Mouse (Mus musculus): ENCODE results near the gene Ndufs8. TPM values are rescaled to one million over a fixed set of nuclear protein-coding genes. Genes with fewer than 3 reads are reported as not detected.

The Ndufs8 gene
- polyA plus RNA-seq, 1 experiment, result 142 TPM

- Histone ChIP-seq H3K9me3 (no peaks in the 10 kb centered on the region), H3K27me3 (replicated peaks) (no peaks in the 10 kb centered on the region), H3K4me1 (peaks cover 21% of the 10 kb centered on the region), H3K36me3 (replicated peaks; ENCODE audit: low read length) (peaks cover 31% of the 10 kb centered on the region), H3K4me3 (replicated peaks) (no peak overlapping the region)
- TF ChIP-seq GATA1 (IDR thresholded peaks at IDR 0.05; ENCODE audit: borderline replicate concordance, low read length), result no peak
Observed at GRCm38 (mm10) chr19:3875045-3875444, 37.5 kb downstream of the Ndufs8 start.

DNA sequence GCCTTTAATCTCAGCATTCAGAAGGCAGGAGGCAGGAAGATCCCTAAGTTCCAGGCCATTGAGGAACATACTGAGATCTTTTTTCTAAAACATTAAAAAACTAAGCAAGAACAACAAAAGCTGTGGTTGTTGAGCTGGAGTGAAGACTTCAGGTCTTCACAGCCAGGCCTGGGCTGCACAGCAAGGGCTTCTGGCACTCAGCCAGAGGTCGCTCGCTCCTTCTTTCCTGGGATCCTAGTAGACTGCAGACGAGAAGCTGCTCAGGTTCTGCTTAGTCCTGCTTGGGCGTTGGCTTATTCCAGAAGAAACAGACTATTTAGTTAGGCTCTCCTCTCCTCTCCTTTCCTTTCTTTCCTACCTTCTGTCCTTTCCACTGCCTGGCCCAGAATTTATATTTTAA is 40.2 kb downstream of the Ndufs8 start:
- no peak overlapping the region for H3K4me3 ChIP-seq (replicated peaks)
- TF ChIP-seq GATA1 (IDR thresholded peaks at IDR 0.05; ENCODE audit: borderline replicate concordance, low read length), result no peak
- TF ChIP-seq FLI1 (IDR thresholded peaks at IDR 0.05; ENCODE audit: low read length), result no peak
- H3K27me3 ChIP-seq (replicated peaks), result no peaks in the 10 kb centered on the region
- no peaks in the 10 kb centered on the region for H3K9me3 ChIP-seq
- H3K4me1 ChIP-seq, result peaks cover 17% of the 10 kb centered on the region; the same call in 1 of the 2 replicates
- H3K36me3 ChIP-seq (replicated peaks; ENCODE audit: low read length), result peaks cover 28% of the 10 kb centered on the region

- no peak overlapping the region for H3K4me3 ChIP-seq (replicated peaks)
- H3K9me3 ChIP-seq, result no peaks in the 10 kb centered on the region
- peaks cover 25% of the 10 kb centered on the region for H3K36me3 ChIP-seq (replicated peaks; ENCODE audit: low read length)
- no peaks in the 10 kb centered on the region for H3K27me3 ChIP-seq (replicated peaks)
- H3K4me1 ChIP-seq, result peaks cover 17% of the 10 kb centered on the region; the same call in 1 of the 2 replicates
- TF ChIP-seq FLI1 (IDR thresholded peaks at IDR 0.05; ENCODE audit: low read length) (no peak), GATA1 (IDR thresholded peaks at IDR 0.05; ENCODE audit: borderline replicate concordance, low read length) (no peak)
Observed at GRCm38 (mm10) chr19:3871468-3871867, 41.1 kb downstream of the Ndufs8 start.

DNA sequence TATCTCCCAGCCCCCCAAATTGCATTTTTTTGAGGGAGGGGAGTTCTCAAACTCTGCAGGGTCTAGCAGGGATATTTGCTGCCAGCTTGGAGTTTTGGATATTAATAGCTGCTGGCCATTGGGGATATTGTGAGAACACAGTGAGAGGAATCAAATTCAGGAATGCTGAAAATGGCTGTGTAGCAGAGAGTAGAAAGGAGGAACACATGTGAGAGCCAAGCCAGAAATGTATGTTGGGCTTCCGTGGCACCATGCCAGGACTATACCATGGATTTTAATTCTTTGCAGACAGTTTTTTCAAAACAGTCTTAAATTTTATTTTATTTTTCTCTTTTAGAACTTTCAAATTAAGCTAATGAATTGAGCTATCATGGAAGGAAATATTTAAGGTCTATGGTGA is 44.3 kb downstream of the Ndufs8 start:
- no peaks in the 10 kb centered on the region for H3K9me3 ChIP-seq
- no peaks in the 10 kb centered on the region for H3K27me3 ChIP-seq (replicated peaks)
- H3K4me1 ChIP-seq, result peaks cover 10% of the 10 kb centered on the region; the same call in 1 of the 2 replicates
- H3K36me3 ChIP-seq (replicated peaks; ENCODE audit: low read length), result peaks cover 31% of the 10 kb centered on the region
- H3K4me3 ChIP-seq (replicated peaks), result no peak overlapping the region
- TF ChIP-seq GATA1 (IDR thresholded peaks at IDR 0.05; ENCODE audit: borderline replicate concordance, low read length) (no peak), FLI1 (IDR thresholded peaks at IDR 0.05; ENCODE audit: low read length) (no peak)

- no peak overlapping the region for H3K4me3 ChIP-seq (replicated peaks)
- peaks cover 11% of the 10 kb centered on the region for H3K4me1 ChIP-seq
- H3K36me3 ChIP-seq (replicated peaks; ENCODE audit: low read length), result peaks cover 30% of the 10 kb centered on the region
- TF ChIP-seq FLI1 (IDR thresholded peaks at IDR 0.05; ENCODE audit: low read length), result no peak
- no peak for TF ChIP-seq GATA1 (IDR thresholded peaks at IDR 0.05; ENCODE audit: borderline replicate concordance, low read length)
- no peaks in the 10 kb centered on the region for H3K9me3 ChIP-seq
- no peaks in the 10 kb centered on the region for H3K27me3 ChIP-seq (replicated peaks)
Observed at GRCm38 (mm10) chr19:3864960-3865359, 47.6 kb downstream of the Ndufs8 start.

GRCm38 (mm10) chr19:3862713-3863112 is 49.9 kb downstream of the Ndufs8 start:
- Histone ChIP-seq H3K27me3 (replicated peaks) (no peaks in the 10 kb centered on the region), H3K9me3 (no peaks in the 10 kb centered on the region), H3K4me1 (peaks cover 15% of the 10 kb centered on the region), H3K4me3 (replicated peaks) (no peak overlapping the region), H3K36me3 (replicated peaks; ENCODE audit: low read length) (peaks cover 30% of the 10 kb centered on the region)
- no peak for TF ChIP-seq GATA1 (IDR thresholded peaks at IDR 0.05; ENCODE audit: borderline replicate concordance, low read length)
- no peak for TF ChIP-seq FLI1 (IDR thresholded peaks at IDR 0.05; ENCODE audit: low read length)

Other genes starting within 250 kb of the Ndufs8 start
- 11.6 and 18.0 TPM in 2 replicates for gene Lrp5, start 226.2 kb downstream of the Ndufs8 start, polyA plus RNA-seq (2012; ENCODE audit: insufficient read depth, low replicate concordance)
- gene 1810055G02Rik, start 204.5 kb downstream of the Ndufs8 start, polyA plus RNA-seq (2012; ENCODE audit: insufficient read depth, low replicate concordance), result 11.1 and 12.3 TPM in 2 replicates
- 2.1 and 3.5 TPM in 2 replicates for gene Kmt5b, start 145.4 kb downstream of the Ndufs8 start, polyA plus RNA-seq (2012; ENCODE audit: insufficient read depth, low replicate concordance)
- 6.8 and 18.7 TPM in 2 replicates for gene Chka, start 61.0 kb downstream of the Ndufs8 start, polyA plus RNA-seq (2012; ENCODE audit: insufficient read depth, low replicate concordance)
- 39.3 and 78.0 TPM in 2 replicates for gene Tcirg1, start 5.6 kb downstream of the Ndufs8 start, polyA plus RNA-seq (2012; ENCODE audit: insufficient read depth, low replicate concordance)
- gene Aldh3b1, start 17.0 kb upstream of the Ndufs8 start, polyA plus RNA-seq (2012; ENCODE audit: insufficient read depth, low replicate concordance), result 2.8 TPM in 1 of 2 replicates, not detected in the other
- 30.5 and 188 TPM in 2 replicates for gene Unc93b1, start 22.4 kb upstream of the Ndufs8 start, polyA plus RNA-seq (2012; ENCODE audit: insufficient read depth, low replicate concordance)
- gene Aldh3b3, start 45.9 kb upstream of the Ndufs8 start, polyA plus RNA-seq (2012; ENCODE audit: insufficient read depth, low replicate concordance), result 0.04 TPM in 1 of 2 replicates, not detected in the other
- not detected in 2 replicates for gene Aldh3b2, start 59.6 kb upstream of the Ndufs8 start, polyA plus RNA-seq (2012; ENCODE audit: insufficient read depth, low replicate concordance)
- gene Acy3, start 73.8 kb upstream of the Ndufs8 start, polyA plus RNA-seq (2012; ENCODE audit: insufficient read depth, low replicate concordance), result 6.4 TPM in 1 of 2 replicates, not detected in the other
- not detected in 2 replicates for gene Tbx10, start 80.0 kb upstream of the Ndufs8 start, polyA plus RNA-seq (2012; ENCODE audit: insufficient read depth, low replicate concordance)
- gene Nudt8, start 87.8 kb upstream of the Ndufs8 start, polyA plus RNA-seq (2012; ENCODE audit: insufficient read depth, low replicate concordance), result 11.7 and 19.3 TPM in 2 replicates
- gene Gm49405, start 87.9 kb upstream of the Ndufs8 start, polyA plus RNA-seq (2012; ENCODE audit: insufficient read depth, low replicate concordance), result 0.74 and 0.93 TPM in 2 replicates
- 2.7 and 7.3 TPM in 2 replicates for gene Doc2g, start 90.5 kb upstream of the Ndufs8 start, polyA plus RNA-seq (2012; ENCODE audit: insufficient read depth, low replicate concordance)
- 111 and 122 TPM in 2 replicates for gene Ndufv1, start 100.0 kb upstream of the Ndufs8 start, polyA plus RNA-seq (2012; ENCODE audit: insufficient read depth, low replicate concordance)
- 128 and 173 TPM in 2 replicates for gene Gstp1, start 125.2 kb upstream of the Ndufs8 start, polyA plus RNA-seq (2012; ENCODE audit: insufficient read depth, low replicate concordance)
- gene Gstp2, start 133.2 kb upstream of the Ndufs8 start, polyA plus RNA-seq (2012; ENCODE audit: insufficient read depth, low replicate concordance), result not detected in 2 replicates
- not detected in 2 replicates for gene Gstp3, start 146.8 kb upstream of the Ndufs8 start, polyA plus RNA-seq (2012; ENCODE audit: insufficient read depth, low replicate concordance)
- gene Cabp2, start 168.8 kb upstream of the Ndufs8 start, polyA plus RNA-seq (2012; ENCODE audit: insufficient read depth, low replicate concordance), result not detected in 2 replicates
- 140 and 181 TPM in 2 replicates for gene Cdk2ap2, start 184.4 kb upstream of the Ndufs8 start, polyA plus RNA-seq (2012; ENCODE audit: insufficient read depth, low replicate concordance)
- gene Pitpnm1, start 187.2 kb upstream of the Ndufs8 start, polyA plus RNA-seq (2012; ENCODE audit: insufficient read depth, low replicate concordance), result 122 and 153 TPM in 2 replicates
- 293 and 434 TPM in 2 replicates for gene Aip, start 213.1 kb upstream of the Ndufs8 start, polyA plus RNA-seq (2012; ENCODE audit: insufficient read depth, low replicate concordance)
- not detected in 2 replicates for gene Gpr152, start 227.0 kb upstream of the Ndufs8 start, polyA plus RNA-seq (2012; ENCODE audit: insufficient read depth, low replicate concordance)
- gene Cabp4, start 231.3 kb upstream of the Ndufs8 start, polyA plus RNA-seq (2012; ENCODE audit: insufficient read depth, low replicate concordance), result 0.51 and 1.2 TPM in 2 replicates
- 110 and 364 TPM in 2 replicates for gene Coro1b, start 235.8 kb upstream of the Ndufs8 start, polyA plus RNA-seq (2012; ENCODE audit: insufficient read depth, low replicate concordance)
- 777 and 793 TPM in 2 replicates for gene Ptprcap, start 240.8 kb upstream of the Ndufs8 start, polyA plus RNA-seq (2012; ENCODE audit: insufficient read depth, low replicate concordance)

Data from megakaryocyte, embryonic 14.5 days (primary cell).